In the genomic region with DNA sequence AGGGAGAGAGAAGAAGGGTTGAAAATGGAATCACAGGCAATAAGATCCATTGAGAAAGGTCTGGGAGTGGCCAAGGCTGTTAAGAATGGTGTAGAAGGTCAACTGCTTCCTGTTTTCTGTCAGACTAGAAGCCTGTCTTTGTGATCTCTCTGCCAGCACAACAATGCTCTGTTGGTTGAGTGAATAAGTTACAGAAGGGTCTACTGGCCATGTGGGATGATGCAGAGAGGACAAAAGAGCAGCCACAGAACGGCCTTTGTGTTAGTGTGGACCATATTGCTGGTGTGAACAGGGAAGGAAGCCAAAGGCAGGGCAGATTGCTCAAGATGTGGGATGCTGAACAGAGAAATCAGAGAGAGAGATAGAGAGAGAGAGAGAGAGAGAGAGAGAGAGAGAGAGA, we compare ENCODE assay signal across 13 mouse cellular contexts. TPM values are rescaled to one million over a fixed set of nuclear protein-coding genes. Genes with fewer than 3 reads are reported as not detected.
DNase-seq lines count a peak whose midpoint lies in the region; ATAC-seq and TF ChIP-seq lines count a peak whose summit lies in the region.
"Had no signal": no experiment of that assay in that cellular context is flagged by ENCODE, and none has a peak within 500 bp of the region (broad histone marks: within the 10 kb centered on the region; RNA-seq: fewer than 3 reads in every experiment).

No protein-coding gene starts in this region.

- no peak for TF ChIP-seq POLR2A in cerebellum, adult 2 months (IDR thresholded peaks at IDR 0.05; ENCODE audit: borderline replicate concordance, insufficient read depth, low read length)
- no peak for TF ChIP-seq POLR2A in bone marrow, adult 2 months (IDR thresholded peaks at IDR 0.05; ENCODE audit: borderline replicate concordance, control insufficient read depth, low read depth, low read length)

- TF ChIP-seq CTCF in cerebellum, adult 2 months (IDR thresholded peaks at IDR 0.05; ENCODE audit: borderline replicate concordance, insufficient read depth, low read depth, low read length), result no peak
- no peak for TF ChIP-seq CTCF in kidney, postnatal 0 days (IDR thresholded peaks at IDR 0.05; ENCODE audit: low read depth)
- TF ChIP-seq CTCF in bone marrow, adult 2 months (IDR thresholded peaks at IDR 0.05; ENCODE audit: control insufficient read depth, insufficient read depth, low read length), result no peak

- peak overlapping the region; percentile 32; the same call in 1 of the 2 replicates for H3K27ac ChIP-seq in cerebellum, adult 2 months (ENCODE audit: insufficient read depth, low read length)
- 0 out of 2 replicates have a peak overlapping the region, but pooled peaks have one; percentile 66 for H3K27ac ChIP-seq in kidney, postnatal 0 days
- H3K27ac ChIP-seq in bone marrow, adult 2 months (ENCODE audit: control insufficient read depth, insufficient read depth, low read depth, low read length, poor library complexity), result peak overlapping the region; percentile 83
- H3K27ac ChIP-seq: forebrain, embryonic 13.5 days; limb, embryonic 12.5 days; neural tube, embryonic 13.5 days had no signal

- H3K9me3 ChIP-seq in kidney, postnatal 0 days (replicated peaks; ENCODE audit: low read length), result no peaks in the 10 kb centered on the region
- H3K9me3 ChIP-seq: forebrain, embryonic 13.5 days; limb, embryonic 12.5 days; neural tube, embryonic 13.5 days had no signal

- no peaks in the 10 kb centered on the region for H3K27me3 ChIP-seq in cerebellum, adult 2 months (ENCODE audit: control insufficient read depth, insufficient read depth, low read length)
- H3K27me3 ChIP-seq in kidney, postnatal 0 days (ENCODE audit: insufficient read depth, low read length), result no peaks in the 10 kb centered on the region
- H3K27me3 ChIP-seq: forebrain, embryonic 13.5 days; limb, embryonic 12.5 days; neural tube, embryonic 13.5 days had no signal

- peaks cover 43% of the 10 kb centered on the region for H3K4me1 ChIP-seq in cerebellum, adult 2 months (ENCODE audit: control insufficient read depth, insufficient read depth, low read length)
- H3K4me1 ChIP-seq in kidney, postnatal 0 days (replicated peaks; ENCODE audit: insufficient read depth, low read length), result no peaks in the 10 kb centered on the region
- peaks cover 17% of the 10 kb centered on the region for H3K4me1 ChIP-seq in bone marrow, adult 2 months (ENCODE audit: control insufficient read depth, insufficient read depth, low read length)
- H3K4me1 ChIP-seq: forebrain, embryonic 13.5 days; limb, embryonic 12.5 days; neural tube, embryonic 13.5 days had no signal

- WGBS in cerebellum, adult 2 months, result 13% methylated on average over 1 of the region's 1 CpGs
- WGBS in kidney, postnatal 0 days, result 68% methylated on average over 1 of the region's 1 CpGs
- 11% methylated on average over 1 of the region's 1 CpGs for WGBS in bone marrow, adult 2 months

- DNase-seq in cerebellum, adult 2 months, result no peak
- DNase-seq in cerebellum, adult 11 months, result no peak
- DNase-seq in kidney, postnatal 0 days (ENCODE audit: low spot score), result peak; percentile 32
- DNase-seq in kidney, adult 18-20 months, result no peak
- no peak for DNase-seq in cerebellum, postnatal 10 days
- DNase-seq in cerebellum, postnatal 14 days, result no peak
- DNase-seq: right cerebral cortex, postnatal 25 days had no signal

- H3K9ac ChIP-seq in kidney, postnatal 0 days (ENCODE audit: low read depth, low read length), result no peak overlapping the region
- H3K9ac ChIP-seq: forebrain, embryonic 13.5 days; limb, embryonic 12.5 days; neural tube, embryonic 13.5 days had no signal

- no peaks in the 10 kb centered on the region for H3K36me3 ChIP-seq in kidney, postnatal 0 days (ENCODE audit: insufficient read depth, low read length)
- H3K36me3 ChIP-seq: limb, embryonic 12.5 days; neural tube, embryonic 13.5 days had no signal

- ATAC-seq in kidney, postnatal 0 days (replicated peaks; ENCODE audit: low FRiP score, low read depth), result peak; percentile 52; the same call in 1 of the 2 replicates
- ATAC-seq in megakaryocyte, adult 5-6 weeks (ENCODE audit: poor library complexity, severe bottlenecking), result peak; percentile 28

- H3K4me2 ChIP-seq in kidney, postnatal 0 days (ENCODE audit: low read length), result no peak overlapping the region
- H3K4me2 ChIP-seq: forebrain, embryonic 13.5 days; limb, embryonic 12.5 days; midbrain, embryonic 11.5 days; neural tube, embryonic 13.5 days had no signal

- no peak overlapping the region for H3K4me3 ChIP-seq in cerebellum, adult 2 months (replicated peaks; ENCODE audit: insufficient read depth, low read depth, low read length)
- no peak overlapping the region for H3K4me3 ChIP-seq in kidney, postnatal 0 days (replicated peaks; ENCODE audit: low read depth, low read length)
- no peak overlapping the region for H3K4me3 ChIP-seq in bone marrow, adult 2 months (replicated peaks; ENCODE audit: control insufficient read depth, low read depth, low read length)
- H3K4me3 ChIP-seq: forebrain, embryonic 13.5 days; limb, embryonic 12.5 days; neural tube, embryonic 13.5 days had no signal

RNA-seq across cellular contexts. Expression of gene Stard5, which starts 27.0 kb away (rescaled TPM):
- polyA plus RNA-seq in cerebellum, adult 2 months (2012; rRNA removed), result 31.0 and 33.5 TPM in 2 replicates
- polyA plus RNA-seq in kidney, postnatal 0 days (2015; fragmentation: Nextera tagmentation; extraction: Ambion mirVana), result 45.9 and 51.2 TPM in 2 replicates
- polyA plus RNA-seq in bone marrow, adult 2 months (2011; ENCODE audit: insufficient read depth, insufficient read length, low replicate concordance, missing spikeins), result 6.4 and 9.0 TPM in 2 replicates
- 14.5 and 16.4 TPM in 2 replicates for total RNA-seq in megakaryocyte, adult 5-6 weeks (2015)
- total RNA-seq in megakaryocyte, adult 5-6 weeks (2017), result 15.0 and 17.3 TPM in 2 replicates

Comparison
In these comparisons a context has a peak if more than half of its experiments do, and no peak if none do; other contexts are left out.
1. H3K27ac ChIP-seq: peak in every context shown above with its lines; median percentile 83 in bone marrow, adult 2 months; 66 in kidney, postnatal 0 days; 32 in cerebellum, adult 2 months.